Mouse (Mus musculus): ENCODE data around the gene Grrp1.
"Not testable (repeated sequence)": the region's sequence is repeated elsewhere in the genome, so short reads cannot be mapped to it uniquely, and the experiment has no call there.

Grrp1 gene

GRCm38 (mm10) chr4:134253722-134254324 lies at the start of gene Grrp1:
Gene Grrp1 (minus strand): TSS chr4:134254106.
- DNase-seq (ENCODE audit: low spot score): no peak

GRCm38 (mm10) chr4:134302084-134302483 lies 48.2 kb upstream of the Grrp1 start:
- DNase-seq (ENCODE audit: low spot score): no peak

GRCm38 (mm10) chr4:134300316-134300715 lies 46.4 kb upstream of the Grrp1 start:
- DNase-seq (ENCODE audit: low spot score): no peak

- no peak for DNase-seq (ENCODE audit: low spot score)
Measured at GRCm38 (mm10) chr4:134299498-134299810, 45.5 kb upstream of the Grrp1 start.

- DNase-seq (ENCODE audit: low spot score): no peak
Measured at GRCm38 (mm10) chr4:134298626-134299497, 45.0 kb upstream of the Grrp1 start.

- no peak for DNase-seq (ENCODE audit: low spot score)
Measured at GRCm38 (mm10) chr4:134297369-134297768, 43.5 kb upstream of the Grrp1 start.

- DNase-seq (ENCODE audit: low spot score): no peak
Measured at GRCm38 (mm10) chr4:134296523-134296922, 42.6 kb upstream of the Grrp1 start.

- DNase-seq (ENCODE audit: low spot score): not testable (repeated sequence)
Measured at GRCm38 (mm10) chr4:134296096-134296495, 42.2 kb upstream of the Grrp1 start.

- DNase-seq (ENCODE audit: low spot score): no peak
Measured at GRCm38 (mm10) chr4:134293692-134294163, 39.8 kb upstream of the Grrp1 start.

- DNase-seq (ENCODE audit: low spot score): no peak
Measured at GRCm38 (mm10) chr4:134293061-134293691, 39.3 kb upstream of the Grrp1 start.

GRCm38 (mm10) chr4:134292067-134292466 lies 38.2 kb upstream of the Grrp1 start:
- no peak for DNase-seq (ENCODE audit: low spot score)

- DNase-seq (ENCODE audit: low spot score): no peak
Measured at GRCm38 (mm10) chr4:134288397-134289256, 34.7 kb upstream of the Grrp1 start.

GRCm38 (mm10) chr4:134287575-134288025 lies 33.7 kb upstream of the Grrp1 start, which contains the start of gene Pdik1l:
Gene Pdik1l (minus strand): TSS chr4:134287895.
- peak; percentile 62 for DNase-seq (ENCODE audit: low spot score)

GRCm38 (mm10) chr4:134287168-134287564 lies 33.3 kb upstream of the Grrp1 start:
- DNase-seq (ENCODE audit: low spot score): peak; percentile 91

- no peak for DNase-seq (ENCODE audit: low spot score)
Measured at GRCm38 (mm10) chr4:134286226-134287167, 32.6 kb upstream of the Grrp1 start.

GRCm38 (mm10) chr4:134284942-134285341 lies 31.0 kb upstream of the Grrp1 start:
- DNase-seq (ENCODE audit: low spot score): no peak

- no peak for DNase-seq (ENCODE audit: low spot score)
Measured at GRCm38 (mm10) chr4:134273417-134274345, 19.8 kb upstream of the Grrp1 start.

- DNase-seq (ENCODE audit: low spot score): no peak
Measured at GRCm38 (mm10) chr4:134272731-134273416, 19.0 kb upstream of the Grrp1 start.

- DNase-seq (ENCODE audit: low spot score): no peak
Measured at GRCm38 (mm10) chr4:134271979-134272378, 18.1 kb upstream of the Grrp1 start.
